Mouse (Mus musculus) adipose tissue, adult 10 weeks (tissue): Measurements from ENCODE around the gene Amy2a3. TPM values are rescaled to one million over a fixed set of nuclear protein-coding genes. Genes with fewer than 3 reads are reported as not detected.

ENCODE experiments used
- polyA plus RNA-seq: library from polyadenylated mRNA; stranded (reverse); fragments of 350-450 nt; fragmentation: Illumina TruSeq; extraction: RNeasy Lipid Tissue Mini Kit (QIAGEN cat#74804); gene quantifications from one replicate; pipeline ENCODE4 v1.2.3, GENCODE M21; 2014; ENCODE audit warnings: low read depth, low replicate concordance

Gene Amy2a3
- 0.19 TPM for polyA plus RNA-seq

DNA sequence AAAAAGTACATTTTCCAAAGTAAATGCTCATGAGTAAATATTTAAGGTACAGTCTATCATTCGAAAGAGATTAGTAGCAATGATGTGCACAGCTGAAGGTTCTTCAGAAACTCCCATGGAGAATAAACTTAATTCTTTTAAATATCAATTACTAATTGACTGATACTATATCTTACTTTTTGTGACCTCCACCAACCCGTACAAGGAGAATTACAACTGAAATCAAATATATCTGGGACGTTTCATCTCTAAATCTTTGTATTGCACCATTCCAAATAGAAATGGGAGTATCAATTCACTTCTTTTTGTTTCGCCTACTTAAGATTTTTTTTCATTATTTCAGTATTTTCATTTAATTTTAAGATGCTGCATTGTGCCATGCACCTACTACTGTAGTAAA is at the start of gene Amy2a3:
Amy2a3 (minus strand) TSS at position 101 of the 400 bp plus-strand sequence.

DNA sequence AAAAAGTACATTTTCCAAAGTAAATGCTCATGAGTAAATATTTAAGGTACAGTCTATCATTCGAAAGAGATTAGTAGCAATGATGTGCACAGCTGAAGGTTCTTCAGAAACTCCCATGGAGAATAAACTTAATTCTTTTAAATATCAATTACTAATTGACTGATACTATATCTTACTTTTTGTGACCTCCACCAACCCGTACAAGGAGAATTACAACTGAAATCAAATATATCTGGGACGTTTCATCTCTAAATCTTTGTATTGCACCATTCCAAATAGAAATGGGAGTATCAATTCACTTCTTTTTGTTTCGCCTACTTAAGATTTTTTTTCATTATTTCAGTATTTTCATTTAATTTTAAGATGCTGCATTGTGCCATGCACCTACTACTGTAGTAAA is 32.7 kb upstream of the Amy2a3 start, which contains the start of gene Amy2a2:
Amy2a2 (minus strand) TSS at position 101 of the 400 bp plus-strand sequence.

DNA sequence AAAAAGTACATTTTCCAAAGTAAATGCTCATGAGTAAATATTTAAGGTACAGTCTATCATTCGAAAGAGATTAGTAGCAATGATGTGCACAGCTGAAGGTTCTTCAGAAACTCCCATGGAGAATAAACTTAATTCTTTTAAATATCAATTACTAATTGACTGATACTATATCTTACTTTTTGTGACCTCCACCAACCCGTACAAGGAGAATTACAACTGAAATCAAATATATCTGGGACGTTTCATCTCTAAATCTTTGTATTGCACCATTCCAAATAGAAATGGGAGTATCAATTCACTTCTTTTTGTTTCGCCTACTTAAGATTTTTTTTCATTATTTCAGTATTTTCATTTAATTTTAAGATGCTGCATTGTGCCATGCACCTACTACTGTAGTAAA is 32.5 kb downstream of the Amy2a3 start, which contains the start of gene Amy2a4:
Amy2a4 (minus strand) TSS at position 101 of the 400 bp plus-strand sequence.

Other genes starting within 250 kb of the Amy2a3 start
- gene Amy2a5, start 65.2 kb downstream of the Amy2a3 start, polyA plus RNA-seq = 1.5 TPM
- 0.19 TPM for gene Amy2a4, start 32.6 kb downstream of the Amy2a3 start, polyA plus RNA-seq
- gene Amy2a2, start 32.6 kb upstream of the Amy2a3 start, polyA plus RNA-seq = 0.19 TPM
- not detected for gene Amy2a1, start 208.4 kb upstream of the Amy2a3 start, polyA plus RNA-seq